Mouse (Mus musculus): ENCODE measurements at regions not wholly inside any gene's neighbourhood (a gene's known extent, or its start where the extent isn't known, plus 50 kb on each side); places are given as distances from the start of the nearest gene placed in this dataset.
"Not testable (repeated sequence)": the region's sequence is repeated elsewhere in the genome, so short reads cannot be mapped to it uniquely, and the experiment has no call there.

- DNase-seq (ENCODE audit: extremely low spot score): no peak
These were observed 191.8 kb upstream of the Fmr1 start for GRCm38 (mm10) chrX:68486585-68486984.

- not testable (repeated sequence) for DNase-seq (ENCODE audit: extremely low spot score)
These were observed 186.3 kb upstream of the Fmr1 start for GRCm38 (mm10) chrX:68492052-68492451.

- DNase-seq (ENCODE audit: extremely low spot score): no peak
These were observed 183.8 kb upstream of the Fmr1 start for GRCm38 (mm10) chrX:68494398-68495143.

GRCm38 (mm10) chrX:68495144-68495493 is 183.2 kb upstream of the Fmr1 start:
- DNase-seq (ENCODE audit: extremely low spot score): no peak

- no peak for DNase-seq (ENCODE audit: extremely low spot score)
These were observed 182.6 kb upstream of the Fmr1 start for GRCm38 (mm10) chrX:68495751-68496150.

- no peak for DNase-seq (ENCODE audit: extremely low spot score)
These were observed 180.5 kb upstream of the Fmr1 start for GRCm38 (mm10) chrX:68497886-68498285.

- no peak for DNase-seq (ENCODE audit: extremely low spot score)
These were observed 175.4 kb upstream of the Fmr1 start for GRCm38 (mm10) chrX:68502938-68503337.

- no peak for DNase-seq (ENCODE audit: extremely low spot score)
These were observed 170.7 kb upstream of the Fmr1 start for GRCm38 (mm10) chrX:68507664-68508063.

GRCm38 (mm10) chrX:68512213-68512766 is 166.1 kb upstream of the Fmr1 start:
- DNase-seq (ENCODE audit: extremely low spot score): no peak

- no peak for DNase-seq (ENCODE audit: extremely low spot score)
These were observed 131.8 kb upstream of the Fmr1 start for GRCm38 (mm10) chrX:68546561-68546960.

- no peak for DNase-seq (ENCODE audit: extremely low spot score)
These were observed 124.3 kb upstream of the Fmr1 start for GRCm38 (mm10) chrX:68554031-68554430.

- no peak for DNase-seq (ENCODE audit: extremely low spot score)
These were observed 120.6 kb upstream of the Fmr1 start for GRCm38 (mm10) chrX:68557717-68558116.

- DNase-seq (ENCODE audit: extremely low spot score): peak; percentile 27
These were observed 93.1 kb upstream of the Fmr1 start for GRCm38 (mm10) chrX:68585246-68585645.

GRCm38 (mm10) chrX:68622141-68622540 is 56.2 kb upstream of the Fmr1 start:
- no peak for DNase-seq (ENCODE audit: extremely low spot score)

Measured in embryo, embryonic 9.5 days (tissue).